9 mouse cellular contexts compared by ENCODE assay signal in the genomic region with DNA sequence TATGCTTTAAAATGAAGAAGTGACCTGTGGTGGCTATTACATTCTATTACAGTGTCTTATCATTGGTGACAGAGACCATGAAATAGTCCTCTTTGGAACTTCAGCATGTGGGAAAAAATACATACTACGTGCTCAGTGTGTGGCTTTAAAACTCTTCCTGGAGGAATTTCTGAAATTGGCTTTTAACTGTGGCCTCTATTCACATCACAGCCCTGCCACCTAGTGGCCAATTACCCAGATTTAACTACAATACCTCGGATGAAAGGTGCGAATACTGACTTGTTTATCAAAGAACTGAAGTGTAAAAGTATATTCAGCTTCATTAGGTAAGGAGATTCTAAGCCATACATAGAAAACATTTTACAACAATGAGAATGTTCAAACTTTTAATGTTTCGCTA. TPM values are rescaled to one million over a fixed set of nuclear protein-coding genes. Genes with fewer than 3 reads are reported as not detected.
DNase-seq lines count a peak whose midpoint lies in the region; ATAC-seq and TF ChIP-seq lines count a peak whose summit lies in the region.
"Had no signal": no experiment of that assay in that cellular context is flagged by ENCODE, and none has a peak within 500 bp of the region (broad histone marks: within the 10 kb centered on the region; RNA-seq: fewer than 3 reads in every experiment).

No protein-coding gene starts in this region.

- H3K9me3 ChIP-seq in heart, postnatal 0 days (replicated peaks; ENCODE audit: control insufficient read depth, low read length), result no peaks in the 10 kb centered on the region
- no peaks in the 10 kb centered on the region for H3K9me3 ChIP-seq in heart, embryonic 11.5 days (replicated peaks; ENCODE audit: control insufficient read depth, low read length)
- H3K9me3 ChIP-seq in forebrain, postnatal 0 days (ENCODE audit: low read length), result no peaks in the 10 kb centered on the region

- no peak for ATAC-seq in heart, postnatal 0 days (ENCODE audit: insufficient read depth, low read depth)
- no peak for ATAC-seq in heart, embryonic 11.5 days (replicated peaks; ENCODE audit: insufficient number of reproducible peaks, low FRiP score, low TSS enrichment)
- ATAC-seq in cerebellum, adult (ENCODE audit: insufficient number of reproducible peaks, low FRiP score, low TSS enrichment), result peak; percentile 58; the same call in 1 of the 2 replicates
- peak; percentile 50; the same call in 1 of the 2 replicates for ATAC-seq in forebrain, postnatal 0 days

- no peaks in the 10 kb centered on the region for H3K4me1 ChIP-seq in heart, postnatal 0 days (ENCODE audit: control insufficient read depth, insufficient read depth)
- no peaks in the 10 kb centered on the region for H3K4me1 ChIP-seq in heart, embryonic 11.5 days (ENCODE audit: control insufficient read depth, insufficient read depth, low read length)
- H3K4me1 ChIP-seq in forebrain, postnatal 0 days (ENCODE audit: insufficient read depth), result no peaks in the 10 kb centered on the region

- peak; percentile 74 for TF ChIP-seq CTCF in heart, postnatal 0 days (IDR thresholded peaks at IDR 0.05; ENCODE audit: low read depth)
- TF ChIP-seq CTCF in forebrain, postnatal 0 days (IDR thresholded peaks at IDR 0.05; ENCODE audit: low read depth), result peak; percentile 82

- WGBS in heart, postnatal 0 days, result 11% methylated on average over 4 of the region's 4 CpGs
- 17% methylated on average over 4 of the region's 4 CpGs for WGBS in heart, embryonic 11.5 days (ENCODE audit: insufficient replicate concordance)
- WGBS in forebrain, postnatal 0 days, result 6% methylated on average over 4 of the region's 4 CpGs

- H3K4me2 ChIP-seq in heart, postnatal 0 days (ENCODE audit: low read depth, low read length), result no peak overlapping the region
- H3K4me2 ChIP-seq in heart, embryonic 11.5 days, result no peak overlapping the region
- no peak overlapping the region for H3K4me2 ChIP-seq in forebrain, postnatal 0 days (ENCODE audit: low read depth)

- H3K27me3 ChIP-seq in heart, postnatal 0 days (ENCODE audit: control insufficient read depth, insufficient read depth, low read length), result no peaks in the 10 kb centered on the region
- H3K27me3 ChIP-seq in heart, embryonic 11.5 days (ENCODE audit: control insufficient read depth, insufficient read depth, low read length), result no peaks in the 10 kb centered on the region
- H3K27me3 ChIP-seq in forebrain, postnatal 0 days (ENCODE audit: insufficient read depth, low read length), result no peaks in the 10 kb centered on the region

- DNase-seq in heart, postnatal 0 days (ENCODE audit: low spot score), result peak; percentile 49
- peak; percentile 48 for DNase-seq in ES-CJ7 (ENCODE audit: low read depth, low spot score)
- peak; percentile 86 for DNase-seq in forebrain, postnatal 0 days
- peak; percentile 42 to 87 for DNase-seq in kidney, postnatal 25 days
- peak; percentile 22 to 41 for DNase-seq in lung, adult 18-20 months
- DNase-seq in right cerebral cortex, postnatal 36 days (ENCODE audit: low spot score in 2 of 2), result peak; percentile 36 to 69

- TF ChIP-seq EP300 in heart, postnatal 0 days (IDR thresholded peaks at IDR 0.05; ENCODE audit: low read depth), result no peak

- no peaks in the 10 kb centered on the region for H3K36me3 ChIP-seq in heart, postnatal 0 days (replicated peaks; ENCODE audit: control insufficient read depth, insufficient read depth, low read length)
- no peaks in the 10 kb centered on the region for H3K36me3 ChIP-seq in heart, embryonic 11.5 days (ENCODE audit: control insufficient read depth, insufficient read depth, low read length)
- H3K36me3 ChIP-seq in forebrain, postnatal 0 days (ENCODE audit: insufficient read depth), result no peaks in the 10 kb centered on the region

- no peak overlapping the region for H3K27ac ChIP-seq in heart, postnatal 0 days (ENCODE audit: low read depth)
- H3K27ac ChIP-seq in heart, embryonic 11.5 days (ENCODE audit: low read depth, low read length), result no peak overlapping the region
- no peak overlapping the region for H3K27ac ChIP-seq in forebrain, postnatal 0 days (ENCODE audit: low read depth, low read length)

- H3K9ac ChIP-seq in heart, postnatal 0 days (replicated peaks; ENCODE audit: low read depth, low read length), result no peak overlapping the region
- H3K9ac ChIP-seq in heart, embryonic 11.5 days (ENCODE audit: low read depth, low read length), result no peak overlapping the region
- no peak overlapping the region for H3K9ac ChIP-seq in forebrain, postnatal 0 days

- H3K4me3 ChIP-seq in heart, postnatal 0 days (ENCODE audit: low read depth, low read length), result no peak overlapping the region
- H3K4me3 ChIP-seq in heart, embryonic 11.5 days (ENCODE audit: low read depth, low read length), result no peak overlapping the region
- H3K4me3 ChIP-seq in forebrain, postnatal 0 days (ENCODE audit: low read depth, low read length), result no peak overlapping the region

RNA-seq across cellular contexts. Expression of a gene that starts 29.0 kb away (rescaled TPM):
- total RNA-seq in heart, postnatal 0 days (2014; rRNA removed; ENCODE audit: low replicate concordance), result 39.8 and 71.5 TPM in 2 replicates
- 109 and 121 TPM in 2 replicates for polyA plus RNA-seq in heart, postnatal 0 days (2015; fragmentation: Nextera tagmentation; extraction: Ambion mirVana)
- polyA plus RNA-seq in heart, embryonic 11.5 days (2014; fragmentation: Nextera tagmentation; extraction: Ambion mirVana), result 130 and 146 TPM in 2 replicates
- 60.0 and 78.2 TPM in 2 replicates for total RNA-seq in forebrain, postnatal 0 days (2014; rRNA removed)
- 104 and 117 TPM in 2 replicates for polyA plus RNA-seq in forebrain, postnatal 0 days (2015; fragmentation: Nextera tagmentation; extraction: Ambion mirVana)

RNA-seq across cellular contexts. Expression of a gene that starts 46.8 kb away (rescaled TPM):
- not detected in 2 replicates for total RNA-seq in heart, postnatal 0 days (2014; rRNA removed; ENCODE audit: low replicate concordance)
- not detected in 2 replicates for polyA plus RNA-seq in heart, postnatal 0 days (2015; fragmentation: Nextera tagmentation; extraction: Ambion mirVana)
- 0.27 TPM in 1 of 2 replicates, not detected in the other for polyA plus RNA-seq in heart, embryonic 11.5 days (2014; fragmentation: Nextera tagmentation; extraction: Ambion mirVana)
- total RNA-seq in forebrain, postnatal 0 days (2014; rRNA removed), result 0.15 and 0.33 TPM in 2 replicates
- polyA plus RNA-seq in forebrain, postnatal 0 days (2015; fragmentation: Nextera tagmentation; extraction: Ambion mirVana), result not detected in 2 replicates
- total RNA-seq: adrenal gland, postnatal 4 days had no signal

Comparison
In these comparisons a context has a peak if more than half of its experiments do, and no peak if none do; other contexts are left out.
1. ATAC-seq: peak in cerebellum, adult (single experiment) and forebrain, postnatal 0 days (single experiment); none in heart, postnatal 0 days (single experiment) and heart, embryonic 11.5 days (single experiment).
2. DNase-seq: peak in every context shown above with its lines; median percentile 86 in forebrain, postnatal 0 days; 64 in kidney, postnatal 25 days; 52 in right cerebral cortex, postnatal 36 days; 49 in heart, postnatal 0 days; 48 in ES-CJ7; 32 in lung, adult 18-20 months.